Mouse (Mus musculus): ENCODE measurements at regions not wholly inside any gene's neighbourhood (a gene's known extent, or its start where the extent isn't known, plus 50 kb on each side); places are given as distances from the start of the nearest gene placed in this dataset.
A peak's percentile ranks its signal among the peaks of the same experiment; 100 is the strongest.

DNA sequence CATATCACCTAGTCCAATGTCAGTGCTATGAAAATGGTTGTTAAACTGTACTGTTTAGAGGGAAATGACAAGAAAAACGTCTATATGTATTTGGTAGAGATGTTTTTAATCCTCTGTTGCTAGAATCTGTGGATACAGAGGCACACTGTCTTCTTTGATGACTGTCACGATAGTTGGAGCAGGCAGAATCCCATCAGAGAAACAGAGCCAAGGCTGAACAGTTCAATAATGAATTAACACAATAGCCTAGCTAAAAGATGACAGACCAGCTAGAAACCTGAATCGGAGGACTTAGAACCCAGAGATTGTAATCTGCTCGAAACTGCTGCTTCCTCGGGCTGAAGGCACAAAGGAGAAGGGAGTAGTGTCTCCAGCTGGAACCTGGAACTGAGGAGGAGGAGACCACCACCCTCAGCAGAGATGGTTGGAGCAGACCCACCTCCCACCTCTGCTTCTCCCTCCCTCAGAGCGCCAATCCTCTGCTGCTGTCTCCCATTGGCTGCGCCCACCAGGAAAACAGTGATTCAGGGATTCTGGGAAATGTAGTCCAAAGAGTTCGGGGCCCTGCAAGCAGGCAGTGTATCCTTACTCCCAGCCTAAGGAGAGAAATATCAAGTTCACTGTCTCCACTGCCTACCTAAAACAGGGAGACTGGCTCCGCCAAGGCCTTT, 98.2 kb upstream of the Mgme1 start:
- DNase-seq (ENCODE audit: low spot score): peak; percentile 56

DNA sequence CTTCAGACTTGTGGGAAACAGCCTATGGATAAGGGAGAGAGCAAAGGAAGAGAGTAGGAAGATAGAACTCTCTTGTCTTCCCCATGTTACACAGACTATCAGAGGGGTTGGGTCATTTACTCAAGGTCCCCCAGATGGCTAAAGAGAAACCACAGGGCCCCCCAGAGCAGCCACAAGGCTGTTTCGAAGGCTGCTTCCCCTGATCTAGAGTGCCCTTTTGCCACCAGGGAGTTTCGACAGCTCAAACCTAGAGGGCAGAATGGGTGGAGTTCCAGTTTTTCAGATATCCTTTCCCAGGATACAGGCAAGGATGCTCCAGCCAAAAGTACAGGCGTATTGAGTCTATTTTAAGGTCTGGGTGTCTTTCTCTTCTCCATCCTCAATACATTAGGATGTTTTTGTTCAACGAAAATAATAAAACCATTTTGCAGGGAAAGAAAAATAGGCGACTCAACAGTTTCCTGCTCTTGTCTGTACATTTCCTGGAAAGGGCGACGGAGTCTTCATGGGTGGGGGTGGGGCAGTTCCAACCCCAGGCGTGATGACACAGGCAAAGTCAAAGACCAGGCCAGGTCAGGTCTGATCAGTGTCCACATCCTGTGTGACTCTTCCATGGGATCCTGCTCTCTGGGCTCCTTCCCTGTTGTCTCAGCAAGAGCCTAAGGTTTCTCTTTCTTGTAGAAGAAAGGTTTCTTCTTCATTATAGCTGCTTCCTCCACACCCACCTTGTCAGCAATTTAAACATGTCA, 96.9 kb upstream of the Mgme1 start:
- DNase-seq (ENCODE audit: low spot score): no peak

DNA sequence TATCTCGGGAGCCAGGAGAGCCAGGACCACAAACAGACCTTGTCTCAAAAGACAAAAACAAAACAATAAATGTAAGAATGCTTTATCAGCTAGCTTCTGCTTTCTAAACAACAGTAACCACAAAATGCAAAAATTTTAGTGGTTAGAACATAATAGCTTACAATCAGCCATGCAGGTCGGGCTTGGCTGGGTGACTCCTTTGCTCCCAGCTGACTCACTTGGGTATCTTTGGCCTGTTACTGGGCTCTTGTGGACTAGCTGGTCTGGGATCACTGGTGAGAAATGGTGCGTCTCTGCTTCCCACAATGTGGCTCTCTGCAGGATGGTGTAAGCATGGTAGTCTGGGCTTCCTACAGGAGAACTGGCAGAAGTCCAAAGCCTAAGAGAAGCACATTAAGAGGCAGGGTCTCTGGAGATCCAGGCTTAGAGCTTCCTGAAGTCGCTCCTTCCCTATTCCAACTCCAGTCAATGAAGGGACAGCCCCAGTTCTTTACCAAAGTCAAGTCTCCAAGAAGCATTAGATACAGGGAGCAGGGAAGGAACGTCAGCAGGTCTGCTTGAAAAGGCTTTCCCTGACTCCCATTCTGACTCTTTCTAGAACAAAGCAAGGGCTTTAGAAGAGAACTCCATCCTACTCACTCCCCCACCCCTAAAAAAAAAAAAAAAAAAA, 96.0 kb upstream of the Mgme1 start:
- DNase-seq (ENCODE audit: low spot score): no peak

DNA sequence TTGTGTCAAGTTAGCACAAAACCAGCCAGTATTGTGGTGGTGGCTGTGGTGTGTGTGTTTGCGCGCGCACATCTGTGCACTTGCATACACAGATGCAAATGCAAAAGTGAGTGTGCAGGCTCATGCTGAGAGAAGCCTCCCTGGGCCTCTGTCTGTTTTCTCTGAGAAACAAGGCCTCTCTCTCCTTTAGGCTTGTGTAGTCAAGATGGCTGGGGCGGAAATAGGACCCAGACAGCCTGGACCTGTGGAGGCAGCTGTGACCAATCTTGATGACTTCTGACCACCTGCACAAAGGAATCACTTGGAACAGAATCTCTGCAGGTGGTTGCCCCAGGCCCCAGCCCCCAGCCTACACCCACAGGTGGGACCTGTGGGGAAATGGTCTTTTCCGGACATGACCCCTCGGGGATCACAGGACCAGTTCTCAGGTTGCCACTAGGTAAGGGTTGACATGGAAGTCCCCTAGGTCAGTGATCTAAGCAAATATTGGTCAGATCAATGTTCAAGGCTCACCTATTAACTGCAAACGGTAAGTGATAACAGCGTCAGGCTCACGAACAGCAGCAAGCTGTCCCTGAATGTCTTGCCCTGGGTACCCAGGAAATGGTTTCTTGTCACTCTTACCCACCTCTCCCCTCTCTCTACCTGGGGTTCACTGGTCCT, 93.8 kb upstream of the Mgme1 start:
- DNase-seq (ENCODE audit: low spot score): no peak

DNA sequence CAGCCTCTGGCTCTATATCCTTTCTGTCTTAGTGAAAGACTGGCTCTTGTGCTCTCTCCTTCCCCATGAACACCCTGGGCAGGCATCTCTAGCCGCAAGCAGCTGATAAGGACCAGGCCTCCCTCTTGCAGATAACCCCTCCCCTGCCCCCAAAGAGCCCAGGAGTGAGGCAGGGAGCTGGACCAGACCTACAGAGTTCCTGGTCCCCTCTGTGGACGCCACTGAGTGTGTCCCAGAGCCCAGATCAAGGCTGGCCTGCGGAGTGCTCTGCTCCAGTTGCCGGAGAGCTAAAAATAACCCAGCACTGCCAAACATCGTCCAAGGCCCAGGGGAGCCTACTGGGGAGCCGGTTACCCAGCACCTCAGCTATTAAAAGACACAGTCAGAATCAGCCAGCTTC, 93.2 kb upstream of the Mgme1 start:
- no peak for DNase-seq (ENCODE audit: low spot score)

DNA sequence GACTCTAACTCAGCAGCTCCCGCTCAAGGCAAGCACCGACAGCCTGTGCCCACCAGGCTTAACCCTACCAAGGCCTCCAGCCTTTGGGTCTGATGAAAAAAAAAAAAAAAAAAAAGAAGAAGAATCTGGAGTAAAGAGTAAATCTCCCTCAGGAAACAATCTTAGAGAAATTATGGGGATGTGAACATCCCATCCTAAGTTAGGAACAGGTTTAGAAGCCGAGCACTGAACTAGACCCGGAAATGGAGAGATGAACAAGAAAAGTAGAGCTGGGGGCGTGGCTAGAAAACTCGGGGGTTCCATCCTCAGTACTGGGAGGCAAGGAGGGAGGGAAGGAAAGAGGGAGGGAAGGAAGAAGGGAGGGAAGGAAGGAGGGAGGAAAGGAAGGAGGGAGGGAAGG, 92.5 kb upstream of the Mgme1 start:
- no peak for DNase-seq (ENCODE audit: low spot score)

DNA sequence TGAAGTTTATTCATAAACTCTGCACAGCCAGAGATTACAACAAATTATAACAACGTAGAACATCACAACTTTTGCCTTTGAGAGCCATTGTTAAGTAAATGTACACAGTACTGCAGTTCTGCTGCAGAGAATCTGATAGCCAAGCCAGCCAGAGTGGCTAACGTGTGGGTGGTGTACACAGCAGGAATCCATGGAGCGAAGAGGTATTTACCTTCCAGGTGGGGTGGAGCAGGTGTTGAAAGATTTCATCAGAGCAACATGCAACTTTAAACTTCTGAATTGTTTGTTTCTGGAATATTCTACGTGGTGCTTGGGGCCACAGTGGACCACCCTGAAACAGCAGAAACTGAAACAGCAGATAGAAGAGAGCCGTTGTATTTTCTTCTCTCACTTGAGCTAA, 88.4 kb upstream of the Mgme1 start:
- no peak for DNase-seq (ENCODE audit: low spot score)

DNA sequence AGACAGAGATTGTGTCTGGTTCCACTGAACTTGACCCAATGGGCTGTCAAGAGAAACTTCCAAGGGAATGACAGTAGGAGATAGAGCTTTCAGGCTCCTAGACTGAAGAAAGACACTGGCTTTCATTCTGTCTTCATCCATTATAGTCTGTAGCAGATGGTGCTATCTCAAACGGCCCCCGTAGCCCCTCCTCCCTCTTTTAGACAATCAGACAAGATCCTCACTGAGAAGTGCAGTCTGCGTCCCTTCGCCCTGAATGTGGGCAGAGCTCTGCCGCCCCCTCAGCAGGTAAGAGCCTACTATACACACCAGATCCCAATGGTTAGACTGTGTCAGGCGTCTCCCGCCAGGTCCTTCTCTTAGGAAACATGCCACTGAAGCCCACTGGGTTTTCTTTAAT, 87.9 kb upstream of the Mgme1 start:
- no peak for DNase-seq (ENCODE audit: low spot score)

DNA sequence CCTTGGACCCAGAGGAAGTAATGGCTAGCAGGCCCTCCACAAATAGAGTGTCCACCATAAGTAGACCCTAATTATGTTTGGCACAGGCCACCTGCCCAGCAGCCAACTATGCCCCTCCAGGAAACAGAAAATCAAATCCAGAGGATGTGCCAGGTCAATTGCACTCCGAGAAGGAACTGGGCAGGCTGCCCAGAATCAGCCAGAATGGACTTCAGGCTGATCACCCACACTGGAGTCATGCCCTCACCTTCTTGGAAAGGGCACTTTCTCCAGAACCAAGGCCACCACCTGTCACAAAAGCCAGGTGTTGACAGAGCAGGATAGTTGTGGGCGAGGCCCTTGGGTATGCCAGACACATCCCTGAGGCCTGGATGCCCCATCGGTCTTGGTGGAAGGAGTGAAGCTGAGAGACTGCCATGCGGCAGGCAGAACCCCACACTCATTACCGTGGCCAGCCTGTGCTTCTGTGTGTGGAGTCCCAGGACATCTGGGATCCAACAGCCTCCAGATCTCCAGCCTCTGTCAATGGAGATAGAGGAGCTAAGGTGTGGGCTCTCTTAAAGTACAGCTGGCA, 87.0 kb upstream of the Mgme1 start:
- DNase-seq (ENCODE audit: low spot score): peak; percentile 40

DNA sequence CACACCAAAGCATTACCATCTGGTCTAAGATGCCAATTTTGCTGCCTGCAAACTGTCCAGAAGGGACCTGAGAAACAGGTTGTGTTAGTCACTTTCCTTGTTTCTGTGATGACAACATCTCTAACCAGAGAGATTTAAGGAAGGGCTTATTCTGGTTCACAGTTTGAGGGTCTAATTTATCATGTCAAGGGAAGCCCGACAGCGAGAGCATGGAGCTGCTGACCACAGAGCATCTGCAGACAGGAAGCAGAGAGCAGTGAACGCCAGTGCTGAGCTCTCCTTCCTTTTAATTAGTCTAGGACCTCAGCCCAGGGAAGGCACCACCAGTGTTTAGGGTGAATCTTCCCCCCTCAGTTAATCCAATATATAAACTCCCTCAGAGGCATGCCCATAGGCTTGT, 85.3 kb upstream of the Mgme1 start:
- no peak for DNase-seq (ENCODE audit: low spot score)

DNA sequence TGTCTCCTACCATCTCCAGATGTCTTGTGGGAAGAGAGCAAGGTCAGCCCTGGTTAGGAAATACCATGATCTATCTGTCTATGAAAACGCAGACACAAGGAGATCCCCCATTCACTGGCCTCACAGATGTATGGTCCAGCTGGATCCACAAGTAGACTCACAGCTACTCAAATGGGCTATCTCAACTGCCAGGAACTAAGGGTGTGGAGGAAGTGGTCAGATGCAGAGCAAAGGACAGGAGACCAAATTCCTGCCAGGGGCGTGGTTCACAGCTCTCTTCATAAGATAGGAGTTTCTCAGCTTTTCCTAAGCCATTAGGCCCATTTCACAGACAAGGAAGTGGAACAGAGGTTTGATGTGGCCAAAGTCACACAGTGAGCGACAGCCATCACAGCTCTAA, 84.0 kb upstream of the Mgme1 start:
- no peak for DNase-seq (ENCODE audit: low spot score)

DNA sequence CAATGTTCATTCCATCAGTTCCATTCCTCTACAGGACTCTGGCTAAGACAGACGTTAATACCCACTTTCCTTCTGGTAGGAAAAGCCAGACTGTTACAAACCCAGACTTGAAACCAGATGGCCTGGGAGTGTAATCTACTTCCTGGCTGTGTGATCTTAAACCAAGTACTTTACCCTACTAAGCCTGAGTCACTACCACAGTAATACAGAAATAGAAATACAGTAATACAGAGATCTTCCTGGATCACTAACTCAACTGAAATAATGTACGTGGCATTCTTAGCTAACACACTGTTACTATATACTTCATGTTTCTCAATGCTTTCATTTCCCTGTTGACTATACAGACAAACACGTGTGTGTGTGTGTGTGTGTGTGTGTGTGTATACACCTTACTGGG, 82.4 kb upstream of the Mgme1 start:
- DNase-seq (ENCODE audit: low spot score): no peak

DNA sequence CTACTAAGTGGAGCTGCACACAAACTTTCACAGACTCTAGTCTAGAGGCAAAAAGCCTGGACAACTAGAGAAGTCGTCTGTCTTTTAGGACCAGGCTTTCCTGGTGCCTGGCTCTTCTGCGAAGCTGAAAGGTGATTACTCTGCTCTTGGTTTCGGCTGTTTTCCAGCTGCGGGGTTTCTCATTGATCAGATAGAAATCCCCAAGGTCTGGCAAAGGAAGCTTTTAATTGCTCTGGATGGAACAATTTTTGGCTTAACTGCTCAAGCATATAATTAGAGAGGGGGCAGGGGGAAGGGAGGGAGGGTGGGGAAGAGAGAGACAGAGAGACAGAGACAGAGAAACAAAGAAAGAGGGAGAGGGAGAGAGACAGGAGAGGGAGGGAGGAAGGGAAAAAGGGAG, 82.0 kb upstream of the Mgme1 start:
- no peak for DNase-seq (ENCODE audit: low spot score)

DNA sequence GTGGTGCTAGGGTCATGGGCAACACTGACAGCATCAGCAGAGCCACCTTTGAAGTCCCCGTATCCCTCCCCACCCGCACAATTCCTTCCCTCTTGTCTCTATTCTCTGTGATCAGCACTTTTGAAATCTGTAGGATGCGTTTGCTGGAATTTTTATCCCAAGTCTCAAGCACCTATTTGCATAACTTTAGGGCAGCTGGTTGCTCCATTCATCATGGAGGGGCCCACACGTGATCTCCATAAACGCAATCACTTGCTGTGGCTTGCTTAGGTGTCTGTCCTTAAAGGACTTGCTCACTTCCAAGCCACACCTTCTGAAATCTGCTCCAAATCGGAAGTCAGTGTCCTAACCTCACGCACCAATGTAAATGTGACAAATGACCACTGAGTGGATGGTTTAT, 80.7 kb upstream of the Mgme1 start:
- no peak for DNase-seq (ENCODE audit: low spot score)

DNA sequence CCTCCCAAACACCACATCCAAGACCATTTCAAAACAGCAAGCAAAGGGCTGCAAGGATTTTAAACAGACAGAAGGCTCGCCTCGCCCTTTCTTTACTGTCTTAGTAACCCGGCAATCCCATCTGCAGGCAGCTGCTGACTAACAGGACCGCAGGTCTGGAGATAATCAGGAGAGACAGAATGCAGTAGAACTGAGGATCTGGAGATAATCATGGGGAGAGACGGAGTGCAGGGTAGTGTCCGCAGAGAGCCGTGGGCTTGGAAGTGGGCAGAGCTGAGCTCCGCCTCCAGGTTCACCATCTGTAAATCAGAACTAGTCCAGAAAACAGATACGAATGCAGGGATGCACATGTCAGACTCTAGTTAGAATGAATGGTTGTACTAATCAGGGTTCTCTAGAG, 79.4 kb upstream of the Mgme1 start:
- DNase-seq (ENCODE audit: low spot score): no peak

DNA sequence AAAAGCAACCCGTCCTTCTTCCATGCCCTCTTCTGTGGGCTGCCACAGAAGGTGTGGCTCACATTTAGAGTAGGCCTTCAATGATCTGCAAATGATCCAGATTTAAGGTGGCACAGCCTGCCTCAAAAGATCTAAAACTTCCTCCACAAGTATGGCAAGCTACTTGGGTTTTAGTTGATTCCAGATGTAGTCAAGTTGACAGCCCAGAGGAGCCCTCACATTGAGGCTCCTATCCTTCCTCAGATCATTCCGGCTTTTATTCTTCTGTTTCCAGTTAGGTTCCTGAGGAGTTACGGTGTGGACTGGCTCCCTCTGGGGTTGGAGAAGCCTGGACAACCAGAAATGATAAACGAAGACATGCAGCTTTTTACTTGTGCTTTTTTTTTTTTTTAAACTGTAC, 78.8 kb upstream of the Mgme1 start:
- no peak for DNase-seq (ENCODE audit: low spot score)

DNA sequence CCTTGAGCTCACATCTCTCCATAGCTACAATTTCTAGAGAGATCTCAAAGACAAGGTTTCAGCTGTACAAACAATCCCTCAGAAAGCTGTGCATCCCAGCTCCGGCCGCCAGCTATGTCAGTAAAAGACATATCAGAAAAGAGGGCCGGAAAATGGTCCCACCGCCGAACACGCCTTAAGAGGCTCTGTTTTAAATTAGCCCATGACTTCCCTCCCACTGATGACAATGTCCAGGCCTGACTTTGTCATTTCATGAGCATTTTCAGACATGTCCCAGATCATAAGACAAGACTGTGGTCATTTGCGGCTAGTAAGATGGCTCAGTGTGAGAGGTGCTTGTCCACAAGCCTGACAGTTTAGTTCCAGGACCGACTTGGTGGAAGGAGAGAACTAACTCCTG, 78.0 kb upstream of the Mgme1 start:
- DNase-seq (ENCODE audit: low spot score): no peak

DNA sequence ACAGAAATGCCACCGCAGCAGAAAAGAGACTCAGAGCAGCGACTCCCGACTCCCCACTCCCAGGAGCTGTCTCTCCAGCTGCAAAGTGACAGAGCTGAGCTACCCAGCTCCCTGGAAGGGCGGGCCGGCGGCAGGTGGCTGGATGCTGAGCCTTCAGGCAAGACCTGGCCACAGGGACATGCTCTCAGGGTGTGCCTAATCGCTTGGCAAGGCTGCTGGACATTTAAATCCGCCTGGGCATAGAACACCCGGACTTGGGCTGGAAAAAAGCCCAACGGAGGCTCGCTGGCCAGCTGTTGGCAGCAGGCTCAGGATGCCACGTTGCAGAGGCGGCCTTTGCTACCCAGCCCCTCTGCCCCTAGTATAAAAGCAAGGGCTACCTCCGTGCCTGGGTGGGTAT, 74.6 kb upstream of the Mgme1 start:
- DNase-seq (ENCODE audit: low spot score): no peak

DNA sequence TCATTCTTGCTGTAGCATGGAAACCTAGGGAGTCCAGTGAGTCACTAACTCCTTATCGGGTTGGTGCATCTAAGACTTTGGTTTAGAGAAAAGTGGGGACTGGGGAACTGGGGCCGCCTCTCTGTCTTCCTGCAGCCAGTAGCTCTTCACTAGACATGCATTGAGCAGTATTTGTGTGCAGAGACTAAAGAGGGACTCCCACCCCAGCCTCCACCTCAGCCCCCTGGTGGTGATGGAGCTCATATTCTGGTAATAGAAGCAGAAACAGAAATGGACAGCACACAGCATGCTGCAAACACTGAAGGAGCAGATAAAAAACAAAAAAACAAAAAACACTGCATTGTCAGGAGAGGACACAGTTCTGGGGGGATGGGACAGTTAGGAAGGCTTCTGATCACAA, 73.3 kb upstream of the Mgme1 start:
- peak; percentile 34 for DNase-seq (ENCODE audit: low spot score)

DNA sequence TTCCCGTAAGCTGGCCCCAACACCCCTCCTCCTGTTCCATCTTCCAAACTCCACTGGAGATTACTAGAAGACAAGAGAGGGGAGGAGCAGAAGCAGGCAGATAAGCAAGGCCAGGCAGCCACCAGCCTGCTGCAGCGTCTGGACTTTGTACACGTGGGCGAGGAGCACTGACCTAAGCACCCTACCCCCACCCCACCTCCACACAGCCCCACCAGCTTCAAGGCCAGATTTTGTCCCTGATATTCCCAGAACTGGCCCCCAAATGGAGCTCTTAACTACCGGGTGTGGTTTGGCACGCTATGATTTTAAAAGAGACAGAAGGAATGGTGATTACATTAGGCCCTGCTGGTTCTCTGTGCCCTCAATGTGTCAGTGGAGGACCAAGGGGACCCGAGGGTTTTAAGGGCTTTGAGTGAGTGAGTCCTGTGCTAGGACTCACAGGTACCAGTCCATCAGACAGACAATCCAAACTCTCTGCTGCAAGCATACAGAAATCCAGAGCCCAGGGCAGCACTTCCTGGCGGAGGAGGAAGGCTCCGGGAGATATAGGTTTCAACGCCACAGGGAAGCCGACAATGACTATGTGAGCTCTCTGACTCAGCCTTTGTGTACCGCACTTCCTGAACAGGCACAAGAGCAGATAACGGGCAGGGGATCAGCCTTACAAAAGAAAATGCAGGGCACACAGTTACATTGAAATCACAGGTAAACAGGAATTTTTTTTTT, 72.0 kb upstream of the Mgme1 start:
- DNase-seq (ENCODE audit: low spot score): no peak
